Mouse (Mus musculus): ENCODE measurements around the gene Nudt16.
"Not testable (repeated sequence)": the region's sequence is repeated elsewhere in the genome, so short reads cannot be mapped to it uniquely, and the experiment has no call there.

GRCm38 (mm10) chr9:105125206-105125605, 6.4 kb downstream of the Nudt16 start:
- TF ChIP-seq FLI1 (IDR thresholded peaks at IDR 0.05; ENCODE audit: low read length); GATA1 (IDR thresholded peaks at IDR 0.05; ENCODE audit: borderline replicate concordance, low read length): not testable (repeated sequence)

Data from megakaryocyte, embryonic 14.5 days (primary cell).